Mouse (Mus musculus): ENCODE results near the gene Serpina3k.
"Not testable (repeated sequence)": the region's sequence is repeated elsewhere in the genome, so short reads cannot be mapped to it uniquely, and the experiment has no call there.

The Serpina3k gene

GRCm38 (mm10) chr12:104338226-104338625 lies at the start of gene Serpina3k, which contains the start of gene Serpina3m:
Serpina3k (plus strand) TSS chr12:104338486.
Serpina3m (plus strand) TSS chr12:104338486.
- not testable (repeated sequence) for DNase-seq

- DNase-seq: no peak
Measured at GRCm38 (mm10) chr12:104289872-104290271, 48.4 kb upstream of the Serpina3k start.

- no peak for DNase-seq
Measured at GRCm38 (mm10) chr12:104293963-104294362, 44.3 kb upstream of the Serpina3k start.

DNA sequence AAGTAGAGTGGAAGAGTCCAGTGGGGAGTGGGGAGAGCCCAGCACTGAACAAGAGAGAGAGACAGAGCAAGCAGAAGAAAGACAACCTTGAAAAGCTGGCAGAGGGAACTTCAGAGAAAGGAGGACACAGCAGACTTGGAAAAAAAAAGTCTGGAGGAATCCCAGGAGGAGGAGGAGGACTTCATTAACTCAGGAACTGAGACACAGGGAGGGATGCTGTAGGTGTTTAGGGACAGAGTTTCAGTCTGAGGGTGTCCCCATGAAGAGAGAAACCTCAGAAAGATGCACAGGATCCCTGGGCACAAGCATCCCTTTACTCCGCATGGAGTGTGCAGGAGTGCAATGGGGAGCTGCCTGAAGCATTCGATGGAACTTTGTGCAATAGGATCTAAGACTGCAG lies 40.2 kb upstream of the Serpina3k start:
- no peak for DNase-seq

DNA sequence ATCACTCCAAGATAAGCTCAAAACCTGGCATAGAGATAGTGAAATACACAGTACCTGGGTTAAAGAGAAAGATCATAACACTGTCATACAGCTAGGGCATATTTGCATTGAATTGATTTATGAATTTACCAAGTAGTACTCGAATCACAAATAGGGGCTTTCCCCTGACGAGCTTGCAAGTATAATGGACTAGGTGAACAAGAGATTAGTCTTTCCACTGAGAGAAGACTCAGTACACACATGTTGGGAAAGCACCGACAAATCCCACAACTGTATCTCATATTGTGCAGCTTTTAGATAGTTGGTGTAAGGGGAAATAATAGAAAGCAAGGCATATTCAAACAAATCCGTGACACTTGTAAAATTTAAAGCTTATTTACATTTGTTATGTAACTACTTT lies 32.3 kb upstream of the Serpina3k start:
- DNase-seq: no peak

- DNase-seq: no peak
Measured at GRCm38 (mm10) chr12:104314253-104314652, 24.0 kb upstream of the Serpina3k start, which contains the start of gene Serpina3j. Serpina3j (plus strand) TSS chr12:104314553.

DNA sequence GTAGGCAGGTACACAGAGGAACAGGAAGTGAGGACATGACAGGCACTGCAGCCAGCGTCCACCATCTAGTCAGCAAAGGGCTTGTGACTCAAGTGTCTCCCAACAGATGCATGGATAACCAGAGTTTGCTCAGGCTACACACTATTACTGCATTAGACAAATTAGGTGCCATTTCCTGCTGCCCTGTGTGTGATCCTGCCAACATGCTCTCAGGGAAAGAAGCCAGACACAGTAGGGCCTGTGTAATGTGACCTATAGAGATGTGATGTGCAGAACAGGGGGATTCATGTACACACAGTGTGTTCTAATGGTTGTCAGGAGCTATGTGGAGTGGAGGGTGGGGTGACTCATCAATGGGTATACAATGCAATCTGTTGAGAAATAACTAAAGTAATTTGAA lies 15.8 kb upstream of the Serpina3k start:
- no peak for DNase-seq

DNA sequence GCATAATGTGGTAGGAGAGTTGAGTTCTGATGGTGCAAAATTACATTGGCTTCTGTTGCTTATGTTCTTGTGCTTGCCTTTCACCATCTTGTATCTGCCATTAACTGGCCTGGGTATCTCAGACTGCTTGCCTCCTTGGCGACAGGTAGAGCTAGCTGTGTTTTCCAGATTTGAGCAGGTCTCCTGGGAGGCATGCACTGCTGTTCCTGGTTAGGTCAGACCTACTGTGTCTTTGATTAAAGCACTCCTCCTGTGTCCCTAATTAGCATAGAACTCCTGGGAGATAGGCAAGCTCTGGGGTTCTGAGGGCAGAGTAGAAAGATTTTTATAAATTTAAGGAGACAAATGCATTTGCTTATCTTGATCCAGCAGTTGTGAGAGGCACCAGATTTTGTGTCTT lies 6.6 kb upstream of the Serpina3k start:
- DNase-seq: no peak

GRCm38 (mm10) chr12:104336873-104337272 lies 1.4 kb upstream of the Serpina3k start:
- DNase-seq: not testable (repeated sequence)

DNA sequence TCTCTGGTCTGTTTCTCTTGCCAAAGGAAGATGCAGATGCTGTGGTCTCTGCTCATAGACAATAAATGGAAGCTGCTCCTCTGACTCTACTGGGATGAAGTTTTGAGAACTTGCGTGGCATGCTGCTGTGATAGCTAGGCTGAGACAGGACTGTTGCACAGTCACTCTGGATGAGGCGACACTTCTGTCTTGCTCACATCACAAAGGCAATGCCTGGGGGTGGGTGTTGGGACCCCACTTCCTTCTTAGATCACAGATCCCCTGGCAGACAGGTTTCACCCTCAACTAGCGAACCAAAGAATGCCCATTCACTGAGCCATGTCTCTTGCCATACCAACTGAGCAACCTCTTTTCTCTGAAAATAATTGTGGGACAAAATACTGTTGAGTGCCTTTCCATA lies 419 bp downstream of the Serpina3k start:
- no peak for DNase-seq

DNA sequence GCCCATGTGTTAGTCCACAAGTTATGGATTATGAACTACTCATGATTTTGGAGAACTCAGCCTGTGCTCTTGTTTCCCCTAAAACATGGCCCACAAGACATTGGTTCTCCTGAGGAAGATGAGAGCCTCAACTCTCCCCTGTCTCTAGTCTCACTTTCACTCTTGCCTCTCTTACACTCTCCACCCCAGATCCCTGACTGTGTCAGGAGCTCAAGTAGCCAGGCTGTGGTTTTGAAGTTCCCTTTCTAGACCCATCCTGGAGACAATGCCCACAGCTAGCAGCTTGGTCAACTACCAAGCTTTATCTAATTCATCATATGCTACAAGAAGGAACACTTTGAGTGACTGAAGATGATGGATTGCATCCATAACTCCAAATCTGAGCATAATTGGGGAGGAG lies 4.2 kb downstream of the Serpina3k start:
- DNase-seq: not testable (repeated sequence)

GRCm38 (mm10) chr12:104345181-104345580 lies 6.9 kb downstream of the Serpina3k start:
- no peak for DNase-seq

DNA sequence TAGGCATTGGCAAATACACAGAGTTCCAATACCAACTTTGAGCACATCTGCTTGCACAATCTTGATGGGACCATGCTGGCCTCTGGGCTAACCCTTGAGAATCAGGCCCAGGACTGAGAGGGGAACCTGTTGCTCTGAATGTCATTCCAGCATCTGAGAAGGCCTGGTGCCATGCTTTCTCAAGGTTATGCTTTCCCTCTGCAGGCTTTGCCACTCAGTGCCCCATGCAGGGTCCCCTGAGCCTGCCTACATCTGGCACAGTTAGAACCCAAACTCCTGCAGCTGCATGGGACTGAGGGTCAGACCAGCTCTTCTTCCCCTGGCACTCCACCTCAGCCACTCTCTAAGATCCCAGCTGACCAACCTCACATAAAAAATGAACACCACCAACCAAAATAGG lies 7.4 kb downstream of the Serpina3k start:
- no peak for DNase-seq

DNA sequence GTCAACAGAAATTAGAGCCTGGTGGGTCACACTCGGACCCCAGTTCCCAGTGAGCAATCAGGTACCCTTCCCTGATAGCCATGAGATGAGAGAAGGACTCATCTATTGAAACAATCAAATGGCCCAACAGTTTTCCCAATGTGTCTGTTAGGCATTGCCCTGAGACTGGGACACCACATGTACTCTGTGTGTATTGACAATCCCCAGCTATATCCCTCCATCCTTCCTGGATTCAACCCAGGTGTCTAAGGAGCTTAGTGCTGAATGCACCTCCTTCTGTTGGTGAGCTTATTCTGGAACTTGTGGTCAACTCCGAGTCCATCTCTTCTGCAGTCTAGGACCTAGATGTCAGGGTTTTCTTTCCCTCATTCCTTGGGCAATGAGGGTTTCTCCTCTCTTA lies 8.8 kb downstream of the Serpina3k start:
- no peak for DNase-seq

GRCm38 (mm10) chr12:104351812-104352211 lies 13.5 kb downstream of the Serpina3k start:
- peak; percentile 38 for DNase-seq

- no peak for DNase-seq
Measured at GRCm38 (mm10) chr12:104356006-104356405, 17.7 kb downstream of the Serpina3k start.

DNA sequence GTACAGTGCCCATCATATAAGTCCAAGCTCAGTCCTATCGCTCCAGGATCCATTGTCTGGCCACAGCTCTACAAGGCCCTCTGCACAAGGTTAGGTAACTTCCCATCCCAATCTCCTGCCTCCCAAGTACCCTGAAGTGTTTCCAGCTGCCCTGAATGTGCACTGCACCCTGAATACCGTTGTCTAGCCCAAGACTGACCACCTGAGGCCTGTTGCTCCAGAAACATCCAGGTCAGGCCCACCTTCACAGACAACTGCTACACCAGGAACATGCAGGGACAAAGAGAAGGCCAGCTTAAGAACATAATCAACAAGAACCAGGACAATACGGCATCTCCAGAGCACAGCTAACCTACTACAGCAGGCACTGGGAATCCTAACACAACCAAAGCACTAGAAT lies 31.7 kb downstream of the Serpina3k start:
- no peak for DNase-seq

GRCm38 (mm10) chr12:104377179-104377578 lies 38.9 kb downstream of the Serpina3k start:
- DNase-seq: not testable (repeated sequence)

DNA sequence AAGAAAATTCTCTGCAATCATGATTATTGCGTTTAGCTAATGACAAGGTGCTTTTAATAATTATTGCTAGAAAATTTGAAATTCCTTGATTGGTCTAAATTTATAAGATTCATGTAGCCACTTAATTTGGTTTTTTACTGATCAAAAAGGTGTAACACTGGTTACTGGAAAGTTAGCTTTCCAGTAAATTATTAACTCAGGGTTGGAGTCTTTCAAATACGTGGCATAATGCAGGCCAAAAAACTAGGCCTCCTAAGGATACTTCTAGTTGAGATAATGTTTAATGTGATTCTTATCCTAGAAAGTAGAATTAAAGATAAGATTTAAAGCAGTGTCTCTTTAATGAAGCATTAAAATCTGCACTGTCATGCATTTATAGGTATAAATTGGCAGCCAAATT lies 40.1 kb downstream of the Serpina3k start:
- not testable (repeated sequence) for DNase-seq

- not testable (repeated sequence) for DNase-seq
Measured at GRCm38 (mm10) chr12:104378815-104379214, 40.5 kb downstream of the Serpina3k start.

- no peak for DNase-seq
Measured at GRCm38 (mm10) chr12:104379856-104380255, 41.6 kb downstream of the Serpina3k start.

DNA sequence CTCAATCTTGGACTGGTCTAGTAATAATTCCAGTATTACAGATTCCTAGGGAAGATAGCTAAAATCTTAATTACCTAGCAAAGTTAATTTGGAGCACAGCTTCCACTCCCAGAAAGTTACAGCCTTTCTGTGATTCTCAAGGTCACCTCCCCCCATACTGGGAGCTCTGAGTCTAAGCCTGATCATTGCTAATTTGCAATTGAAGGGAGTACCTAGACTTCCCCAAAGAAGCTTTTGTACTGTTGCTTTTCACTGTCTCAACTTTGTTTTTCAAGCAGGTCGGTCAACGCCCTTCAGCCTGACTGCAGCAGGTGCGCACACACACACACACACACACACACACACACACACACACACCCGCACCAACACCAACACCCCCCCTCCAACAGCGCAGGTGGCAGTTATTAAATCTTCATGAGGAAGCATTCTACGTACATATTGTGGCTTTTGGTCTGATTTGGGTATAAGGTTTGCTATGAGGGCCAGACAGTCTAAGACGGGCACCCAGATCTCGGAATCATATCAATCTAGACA lies 42.9 kb downstream of the Serpina3k start:
- DNase-seq: not testable (repeated sequence)

- DNase-seq: not testable (repeated sequence)
Measured at GRCm38 (mm10) chr12:104385987-104386386, 47.7 kb downstream of the Serpina3k start.

DNA sequence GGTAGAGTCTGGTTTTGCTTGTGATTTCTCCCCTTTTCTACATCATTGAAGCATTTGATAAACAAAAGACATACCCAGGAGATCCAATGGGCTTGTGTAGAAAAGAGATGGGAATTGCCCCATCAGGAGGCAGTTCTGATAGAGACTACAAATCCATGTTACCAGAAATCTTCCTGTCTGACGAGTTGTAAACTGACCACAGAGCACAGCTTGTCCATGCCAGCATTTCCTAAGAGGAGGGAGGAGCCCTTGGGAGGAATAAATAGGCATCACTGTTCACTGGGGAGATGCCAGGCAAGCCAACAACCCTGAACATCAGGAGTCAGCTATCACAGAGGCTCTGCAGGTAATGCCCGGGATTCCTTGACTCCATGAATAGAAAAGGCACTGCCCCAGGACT lies 48.6 kb downstream of the Serpina3k start:
- DNase-seq: not testable (repeated sequence)

GRCm38 (mm10) chr12:104388477-104388876 lies 50.2 kb downstream of the Serpina3k start:
- no peak for DNase-seq
